Comparison of ENCODE assay signal across 7 mouse cellular contexts in genomic region chr8:46311159-46311558, GRCm38 (mm10). TPM values are rescaled to one million over a fixed set of nuclear protein-coding genes. Genes with fewer than 3 reads are reported as not detected.
DNase-seq lines count a peak whose midpoint lies in the region; ATAC-seq and TF ChIP-seq lines count a peak whose summit lies in the region.

No protein-coding gene starts in this region.

- peak; percentile 55; the same call in 1 of the 2 replicates for ATAC-seq in intestine, embryonic 14.5 days (replicated peaks; ENCODE audit: low FRiP score, low TSS enrichment, low read depth)
- peak; percentile 99 for ATAC-seq in megakaryocyte progenitor cell, adult 5-6 weeks (replicated peaks; ENCODE audit: poor library complexity)

- H3K9me3 ChIP-seq in intestine, embryonic 14.5 days (ENCODE audit: control insufficient read depth, low read length): no peaks in the 10 kb centered on the region

- no peaks in the 10 kb centered on the region for H3K36me3 ChIP-seq in intestine, embryonic 14.5 days (ENCODE audit: control insufficient read depth, insufficient read depth, low read length)

- peak; percentile 98; the same call in 1 of the 2 replicates for TF ChIP-seq CTCF in gastrocnemius, adult 2 months (IDR thresholded peaks at IDR 0.05)

- H3K4me3 ChIP-seq in gastrocnemius, adult 2 months: no peak overlapping the region
- H3K4me3 ChIP-seq in intestine, embryonic 14.5 days (ENCODE audit: low read depth, low read length): no peak overlapping the region

- DNase-seq in adrenal gland, adult (ENCODE audit: inconsistent age in 2 of 2, low spot score in 1 of 2): peak; percentile 84 to 93
- DNase-seq in cerebellum, postnatal 25 days: peak; percentile 71 to 87
- DNase-seq in gastrocnemius, adult 2 months: peak; percentile 87
- DNase-seq in intestine, embryonic 14.5 days (ENCODE audit: low spot score): peak; percentile 85
- peak; percentile 10 to 77 for DNase-seq in left cerebral cortex, adult 9 months (ENCODE audit: low spot score in 2 of 2)
- DNase-seq in spleen, adult 18-20 months: peak; percentile 56 to 78

- 14% methylated on average over 10 of the region's 10 CpGs for WGBS in intestine, embryonic 14.5 days

- intact Hi-C loops in gastrocnemius, adult 2 months (cut with DNase I): loop anchor here (1.0 kb wide), 1 partner anchor 236 kb away; no protein-coding TSS in a partner anchor

- H3K4me2 ChIP-seq in intestine, embryonic 14.5 days (ENCODE audit: low read length): no peak overlapping the region

- no peak overlapping the region for H3K9ac ChIP-seq in intestine, embryonic 14.5 days (ENCODE audit: low read length)

- H3K4me1 ChIP-seq in intestine, embryonic 14.5 days (replicated peaks; ENCODE audit: control insufficient read depth, insufficient read depth, low read length): no peaks in the 10 kb centered on the region

- peak overlapping the region; percentile 68 for H3K27ac ChIP-seq in gastrocnemius, adult 2 months
- H3K27ac ChIP-seq in intestine, embryonic 14.5 days (ENCODE audit: low read depth): no peak overlapping the region

- H3K27me3 ChIP-seq in intestine, embryonic 14.5 days (replicated peaks; ENCODE audit: control insufficient read depth, insufficient read depth, low read length): no peaks in the 10 kb centered on the region

RNA-seq across cellular contexts. Expression of gene Helt, which starts 16.7 kb away (rescaled TPM):
- total RNA-seq in gastrocnemius, adult 2 months (2021): 1 to 10 TPM in 1 of 2 experiments, under 1 TPM in 1; 0.82 to 1.6 TPM
- polyA plus RNA-seq in intestine, embryonic 14.5 days (2014; fragmentation: Nextera tagmentation; extraction: Ambion mirVana): not detected in 2 replicates
- not detected in 2 replicates for total RNA-seq in megakaryocyte progenitor cell, adult 5-6 weeks (2015)
- not detected in 2 replicates for total RNA-seq in megakaryocyte progenitor cell, adult 5-6 weeks (2017)
